Mouse (Mus musculus): ENCODE results near the gene Serinc2. TPM values are rescaled to one million over a fixed set of nuclear protein-coding genes. Genes with fewer than 3 reads are reported as not detected.

The Serinc2 gene
- polyA plus RNA-seq, 1 experiment from 2014 or later: 6.3 TPM

GRCm38 (mm10) chr4:130297123-130297529 is 18.1 kb upstream of the Serinc2 start:
- ATAC-seq (replicated peaks; ENCODE audit: insufficient number of reproducible peaks, insufficient read depth, low FRiP score, low read depth): peak; percentile 45
- Histone ChIP-seq H3K4me3 (no peak overlapping the region), H3K4me2 (no peak overlapping the region), H3K27ac (no peak overlapping the region), H3K36me3 (no peaks in the 10 kb centered on the region), H3K9ac (no peak overlapping the region), H3K9me3 (replicated peaks) (no peaks in the 10 kb centered on the region), H3K27me3 (0 out of 2 replicates have a peak, but pooled peaks cover 4% of the 10 kb centered on the region), H3K4me1 (replicated peaks) (peaks cover 28% of the 10 kb centered on the region)
- 18% methylated on average over 13 of the region's 13 CpGs for WGBS

- Histone ChIP-seq H3K9me3 (replicated peaks) (no peaks in the 10 kb centered on the region), H3K4me1 (replicated peaks) (peaks cover 29% of the 10 kb centered on the region), H3K4me3 (no peak overlapping the region), H3K36me3 (no peaks in the 10 kb centered on the region), H3K27ac (no peak overlapping the region), H3K27me3 (0 out of 2 replicates have a peak, but pooled peaks cover 4% of the 10 kb centered on the region), H3K4me2 (no peak overlapping the region), H3K9ac (no peak overlapping the region)
- no peak for ATAC-seq (replicated peaks; ENCODE audit: insufficient number of reproducible peaks, insufficient read depth, low FRiP score, low read depth)
- 79% methylated on average over 13 of the region's 13 CpGs for WGBS
Observed at GRCm38 (mm10) chr4:130296243-130296965, 17.4 kb upstream of the Serinc2 start.

- no peak for ATAC-seq (replicated peaks; ENCODE audit: insufficient number of reproducible peaks, insufficient read depth, low FRiP score, low read depth)
- H3K27me3 ChIP-seq: 0 out of 2 replicates have a peak, but pooled peaks cover 4% of the 10 kb centered on the region
- peaks cover 29% of the 10 kb centered on the region for H3K4me1 ChIP-seq (replicated peaks)
- no peak overlapping the region for H3K27ac ChIP-seq
- no peaks in the 10 kb centered on the region for H3K9me3 ChIP-seq (replicated peaks)
- H3K4me2 ChIP-seq: peak overlapping the region; percentile 15; the same call in 1 of the 2 replicates
- 44% methylated on average over 23 of the region's 23 CpGs for WGBS
- H3K4me3 ChIP-seq: 0 out of 2 replicates have a peak overlapping the region, but pooled peaks have one; percentile 1
- no peaks in the 10 kb centered on the region for H3K36me3 ChIP-seq
- no peak overlapping the region for H3K9ac ChIP-seq
Observed at GRCm38 (mm10) chr4:130295047-130295745, 16.2 kb upstream of the Serinc2 start.

DNA sequence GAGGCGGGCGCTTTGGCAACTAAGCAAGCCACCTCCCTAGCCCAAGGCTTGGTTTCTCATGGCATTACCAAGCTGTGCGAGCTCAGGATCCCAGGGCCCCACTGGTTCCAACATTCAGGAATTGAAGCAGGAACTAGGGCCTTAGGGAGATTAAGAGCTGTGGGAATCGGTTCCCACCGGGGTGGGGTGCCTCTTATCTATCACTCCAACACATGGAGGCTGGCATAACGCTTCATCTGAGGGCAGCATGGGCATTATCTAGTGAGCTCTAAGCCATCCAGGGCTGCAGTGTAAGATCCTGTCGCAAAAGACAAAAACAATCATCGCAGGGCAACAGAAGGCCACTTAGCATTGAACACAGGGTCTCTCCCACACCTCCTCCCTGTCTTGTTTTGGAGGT is 15.5 kb upstream of the Serinc2 start:
- no peak overlapping the region for H3K4me3 ChIP-seq
- H3K27me3 ChIP-seq: 0 out of 2 replicates have a peak, but pooled peaks cover 4% of the 10 kb centered on the region
- no peak overlapping the region for H3K9ac ChIP-seq
- H3K36me3 ChIP-seq: no peaks in the 10 kb centered on the region
- peaks cover 23% of the 10 kb centered on the region for H3K4me1 ChIP-seq (replicated peaks)
- ATAC-seq (replicated peaks; ENCODE audit: insufficient number of reproducible peaks, insufficient read depth, low FRiP score, low read depth): no peak
- no peaks in the 10 kb centered on the region for H3K9me3 ChIP-seq (replicated peaks)
- WGBS: 70% methylated on average over 8 of the region's 8 CpGs
- no peak overlapping the region for H3K27ac ChIP-seq
- H3K4me2 ChIP-seq: no peak overlapping the region

- Histone ChIP-seq H3K4me1 (replicated peaks) (peaks cover 13% of the 10 kb centered on the region), H3K9me3 (replicated peaks) (no peaks in the 10 kb centered on the region), H3K27ac (no peak overlapping the region), H3K9ac (no peak overlapping the region), H3K27me3 (peaks cover 9% of the 10 kb centered on the region; the same call in 1 of the 2 replicates), H3K4me3 (no peak overlapping the region), H3K36me3 (no peaks in the 10 kb centered on the region), H3K4me2 (no peak overlapping the region)
- 3% methylated on average over 4 of the region's 4 CpGs for WGBS
- ATAC-seq (replicated peaks; ENCODE audit: insufficient number of reproducible peaks, insufficient read depth, low FRiP score, low read depth): peak; percentile 63; the same call in 1 of the 2 replicates
Observed at GRCm38 (mm10) chr4:130292271-130292670, 13.3 kb upstream of the Serinc2 start.

DNA sequence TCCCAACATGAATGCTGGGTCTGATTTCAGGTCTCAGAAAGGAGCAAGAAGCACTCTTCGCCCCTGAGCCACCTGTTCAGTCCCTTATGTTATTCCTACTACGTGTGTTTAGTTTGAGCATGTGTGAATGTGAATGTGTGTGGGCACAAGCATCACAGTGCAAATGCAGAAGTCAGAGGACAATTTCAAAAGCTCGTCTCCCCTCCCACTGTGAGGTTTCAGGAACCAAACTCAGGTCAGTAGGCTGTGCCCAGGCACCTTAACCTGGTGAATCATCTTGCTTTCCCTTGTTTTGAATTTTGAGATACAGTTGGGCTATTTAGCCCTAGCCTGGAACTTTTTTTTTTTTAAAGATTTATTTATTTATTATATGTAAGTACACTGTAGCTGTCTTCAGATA is 10.8 kb upstream of the Serinc2 start:
- Histone ChIP-seq H3K27ac (no peak overlapping the region), H3K9me3 (replicated peaks) (no peaks in the 10 kb centered on the region), H3K27me3 (peaks cover 19% of the 10 kb centered on the region; the same call in 1 of the 2 replicates), H3K4me3 (no peak overlapping the region), H3K4me2 (no peak overlapping the region), H3K9ac (no peak overlapping the region), H3K4me1 (replicated peaks) (peaks cover 3% of the 10 kb centered on the region; the same call in 1 of the 2 replicates), H3K36me3 (no peaks in the 10 kb centered on the region)
- ATAC-seq (replicated peaks; ENCODE audit: insufficient number of reproducible peaks, insufficient read depth, low FRiP score, low read depth): no peak
- WGBS: 74% methylated on average over 3 of the region's 3 CpGs

- no peak for ATAC-seq (replicated peaks; ENCODE audit: insufficient number of reproducible peaks, insufficient read depth, low FRiP score, low read depth)
- peaks cover 19% of the 10 kb centered on the region; the same call in 1 of the 2 replicates for H3K27me3 ChIP-seq
- no peak overlapping the region for H3K4me2 ChIP-seq
- no peak overlapping the region for H3K9ac ChIP-seq
- no peak overlapping the region for H3K4me3 ChIP-seq
- H3K9me3 ChIP-seq (replicated peaks): no peaks in the 10 kb centered on the region
- WGBS: 29% methylated on average over 3 of the region's 3 CpGs
- H3K27ac ChIP-seq: no peak overlapping the region
- H3K36me3 ChIP-seq: no peaks in the 10 kb centered on the region
- no peaks in the 10 kb centered on the region for H3K4me1 ChIP-seq (replicated peaks)
Observed at GRCm38 (mm10) chr4:130286531-130286930, 7.5 kb upstream of the Serinc2 start.

GRCm38 (mm10) chr4:130283826-130284225 is 4.8 kb upstream of the Serinc2 start:
- H3K9ac ChIP-seq: no peak overlapping the region
- no peaks in the 10 kb centered on the region for H3K36me3 ChIP-seq
- H3K27ac ChIP-seq: no peak overlapping the region
- WGBS: 61% methylated on average over 9 of the region's 9 CpGs
- no peak overlapping the region for H3K4me3 ChIP-seq
- no peak overlapping the region for H3K4me2 ChIP-seq
- peaks cover 27% of the 10 kb centered on the region for H3K27me3 ChIP-seq
- H3K9me3 ChIP-seq (replicated peaks): no peaks in the 10 kb centered on the region
- ATAC-seq (replicated peaks; ENCODE audit: insufficient number of reproducible peaks, insufficient read depth, low FRiP score, low read depth): no peak
- H3K4me1 ChIP-seq (replicated peaks): no peaks in the 10 kb centered on the region

DNA sequence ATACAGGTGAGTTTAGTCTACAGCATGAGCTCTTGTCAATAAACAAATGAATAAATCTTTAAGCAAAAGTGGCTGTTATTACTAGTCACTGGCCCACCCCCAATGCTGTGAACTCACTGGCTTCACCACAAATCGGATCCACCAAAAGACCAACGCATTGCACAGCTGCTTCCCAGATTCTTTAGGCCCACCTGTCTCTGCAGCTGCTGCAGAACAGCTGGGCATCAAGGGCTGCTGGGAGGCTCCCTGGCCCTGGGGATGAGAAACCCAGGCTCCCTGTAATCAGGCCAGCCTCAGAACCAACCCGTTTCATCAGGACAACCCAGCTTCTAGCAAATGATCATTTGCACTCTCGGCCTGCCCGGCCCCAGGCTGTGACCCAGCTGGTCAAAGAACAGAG is 3.9 kb upstream of the Serinc2 start:
- Histone ChIP-seq H3K4me1 (replicated peaks) (no peaks in the 10 kb centered on the region), H3K9me3 (replicated peaks) (no peaks in the 10 kb centered on the region), H3K4me3 (no peak overlapping the region), H3K4me2 (no peak overlapping the region), H3K27ac (no peak overlapping the region), H3K36me3 (no peaks in the 10 kb centered on the region), H3K27me3 (peaks cover 36% of the 10 kb centered on the region), H3K9ac (no peak overlapping the region)
- 72% methylated on average over 5 of the region's 5 CpGs for WGBS
- no peak for ATAC-seq (replicated peaks; ENCODE audit: insufficient number of reproducible peaks, insufficient read depth, low FRiP score, low read depth)

DNA sequence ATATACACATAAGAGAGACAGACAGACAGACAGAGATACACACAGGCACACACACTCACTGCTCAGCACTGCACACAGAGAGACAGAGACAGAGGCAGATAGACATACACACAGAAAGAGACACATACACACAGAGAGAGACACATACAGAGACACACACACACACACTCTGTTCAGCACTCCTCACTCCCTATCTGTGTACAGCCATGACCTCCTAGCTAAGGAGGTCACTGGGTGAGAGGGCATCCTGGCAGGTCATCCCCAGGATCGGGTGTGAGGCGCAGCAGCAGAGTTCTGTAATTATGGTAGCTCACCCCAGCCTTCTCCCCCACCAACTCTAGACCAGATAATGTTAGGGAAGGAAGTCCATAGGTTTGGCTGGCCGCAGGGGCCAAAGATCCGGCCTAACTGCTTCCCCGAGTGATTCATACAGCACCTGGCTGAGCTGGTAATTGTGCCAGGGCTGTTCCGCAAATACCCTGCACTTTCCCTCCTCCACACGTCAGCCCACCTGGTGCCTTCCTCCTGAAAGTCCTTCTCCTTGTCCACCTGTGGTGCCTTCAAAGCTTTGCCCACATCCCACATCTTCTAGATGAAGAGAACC is 2.3 kb downstream of the Serinc2 start:
- 57% methylated on average over 7 of the region's 7 CpGs for WGBS
- Histone ChIP-seq H3K9ac (no peak overlapping the region), H3K9me3 (replicated peaks) (no peaks in the 10 kb centered on the region), H3K4me1 (replicated peaks) (peaks cover 16% of the 10 kb centered on the region), H3K4me3 (no peak overlapping the region), H3K36me3 (no peaks in the 10 kb centered on the region), H3K4me2 (no peak overlapping the region), H3K27me3 (peaks cover 77% of the 10 kb centered on the region), H3K27ac (no peak overlapping the region)
- ATAC-seq (replicated peaks; ENCODE audit: insufficient number of reproducible peaks, insufficient read depth, low FRiP score, low read depth): no peak

DNA sequence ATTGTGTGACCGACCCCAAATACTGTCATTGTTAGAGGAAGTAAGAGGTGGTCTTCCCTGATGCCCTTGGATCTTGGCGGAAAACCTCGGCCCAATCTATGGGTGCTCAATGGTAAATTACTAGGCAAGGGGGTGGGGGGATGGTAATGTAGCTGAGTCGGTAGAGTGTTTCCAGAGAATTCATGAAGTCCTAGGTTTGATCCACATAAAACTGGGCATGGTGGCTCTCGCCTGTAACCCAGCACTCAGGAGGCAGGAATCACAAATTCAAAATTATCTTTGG is 3.2 kb downstream of the Serinc2 start:
- H3K27ac ChIP-seq: no peak overlapping the region
- no peak overlapping the region for H3K4me3 ChIP-seq
- H3K9ac ChIP-seq: no peak overlapping the region
- H3K4me1 ChIP-seq (replicated peaks): peaks cover 16% of the 10 kb centered on the region
- 54% methylated on average over 5 of the region's 5 CpGs for WGBS
- H3K27me3 ChIP-seq: peaks cover 86% of the 10 kb centered on the region
- no peak for ATAC-seq (replicated peaks; ENCODE audit: insufficient number of reproducible peaks, insufficient read depth, low FRiP score, low read depth)
- no peaks in the 10 kb centered on the region for H3K9me3 ChIP-seq (replicated peaks)
- no peaks in the 10 kb centered on the region for H3K36me3 ChIP-seq
- peak overlapping the region; percentile 98; the same call in 1 of the 2 replicates for H3K4me2 ChIP-seq

Measured in heart, embryonic 15.5 days (tissue).